In the genomic region with DNA sequence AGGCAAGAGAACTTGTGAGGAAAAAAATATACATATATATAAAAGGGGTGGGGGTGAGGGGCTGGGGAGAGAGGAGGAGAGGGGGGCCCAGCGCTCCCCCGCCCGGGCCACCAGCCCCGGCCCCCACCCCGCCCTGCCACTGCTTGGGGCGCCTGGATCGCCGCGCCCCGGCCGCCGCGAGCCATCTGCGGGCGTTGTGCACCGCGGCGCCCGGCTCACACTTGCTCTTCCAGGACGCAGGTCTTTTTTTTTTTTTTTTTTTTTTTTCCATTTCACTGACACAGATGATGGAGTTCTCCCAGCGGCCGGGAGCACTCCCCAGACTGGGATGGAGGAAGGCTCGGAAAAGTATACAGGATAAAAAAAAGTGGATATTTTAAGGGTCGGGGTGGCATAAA, we compare ENCODE assay signal across 7 mouse cellular contexts. TPM values are rescaled to one million over a fixed set of nuclear protein-coding genes. Genes with fewer than 3 reads are reported as not detected.
DNase-seq lines count a peak whose midpoint lies in the region; ATAC-seq and TF ChIP-seq lines count a peak whose summit lies in the region.

No protein-coding gene starts in this region.

- TF ChIP-seq POLR2A in lung, adult 2 months (IDR thresholded peaks at IDR 0.05; ENCODE audit: borderline replicate concordance, extremely low read depth, low read depth, low read length) = no peak
- TF ChIP-seq POLR2A in small intestine, adult 2 months (IDR thresholded peaks at IDR 0.05; ENCODE audit: low read depth, low read length) = no peak

- no peaks in the 10 kb centered on the region for H3K9me3 ChIP-seq in forebrain, embryonic 13.5 days (replicated peaks)
- H3K9me3 ChIP-seq in limb, embryonic 12.5 days = no peaks in the 10 kb centered on the region

- peak overlapping the region; percentile 89 for H3K27ac ChIP-seq in forebrain, embryonic 13.5 days
- H3K27ac ChIP-seq in limb, embryonic 12.5 days = no peak overlapping the region
- H3K27ac ChIP-seq in small intestine, adult 2 months (ENCODE audit: insufficient read depth, low read depth, low read length) = no peak overlapping the region

- WGBS in lung, adult 2 months = under 1% methylated on average over 24 of the region's 24 CpGs
- under 1% methylated on average over 21 of the region's 24 CpGs for WGBS in forebrain, embryonic 13.5 days
- under 1% methylated on average over 24 of the region's 24 CpGs for WGBS in limb, embryonic 12.5 days
- under 1% methylated on average over 24 of the region's 24 CpGs for WGBS in small intestine, adult 2 months

- peaks cover 11% of the 10 kb centered on the region for H3K4me1 ChIP-seq in lung, adult 2 months (ENCODE audit: control insufficient read depth, insufficient read depth, low read length)
- H3K4me1 ChIP-seq in forebrain, embryonic 13.5 days = peaks cover 68% of the 10 kb centered on the region
- H3K4me1 ChIP-seq in limb, embryonic 12.5 days (replicated peaks) = peaks cover 66% of the 10 kb centered on the region
- peaks cover 10% of the 10 kb centered on the region; the same call in 1 of the 2 replicates for H3K4me1 ChIP-seq in small intestine, adult 2 months (ENCODE audit: control insufficient read depth, insufficient read depth, insufficient read length, low read length)

- peak overlapping the region; percentile 73 for H3K4me3 ChIP-seq in lung, adult 2 months (replicated peaks; ENCODE audit: extremely low read depth, low read depth, low read length)
- peak overlapping the region; percentile 65 for H3K4me3 ChIP-seq in forebrain, embryonic 13.5 days
- H3K4me3 ChIP-seq in limb, embryonic 12.5 days (replicated peaks) = peak overlapping the region; percentile 57
- H3K4me3 ChIP-seq in small intestine, adult 2 months (ENCODE audit: low read depth, low read length) = peak overlapping the region; percentile 68

- H3K9ac ChIP-seq in forebrain, embryonic 13.5 days = peak overlapping the region; percentile 82
- peak overlapping the region; percentile 65 for H3K9ac ChIP-seq in limb, embryonic 12.5 days (replicated peaks)

- ATAC-seq in forebrain, embryonic 13.5 days = peak; percentile 54
- ATAC-seq in limb, embryonic 12.5 days (ENCODE audit: insufficient number of reproducible peaks, insufficient read depth, low FRiP score, low TSS enrichment, low read depth) = peak; percentile 21; the same call in 1 of the 2 replicates

- H3K27me3 ChIP-seq in forebrain, embryonic 13.5 days = peaks cover 71% of the 10 kb centered on the region
- H3K27me3 ChIP-seq in limb, embryonic 12.5 days = peaks cover 88% of the 10 kb centered on the region
- H3K27me3 ChIP-seq in small intestine, adult 2 months (ENCODE audit: control insufficient read depth, insufficient read depth, low read length) = peaks cover 60% of the 10 kb centered on the region

- no peaks in the 10 kb centered on the region for H3K36me3 ChIP-seq in forebrain, embryonic 13.5 days (ENCODE audit: poor library complexity, severe bottlenecking)
- no peaks in the 10 kb centered on the region for H3K36me3 ChIP-seq in limb, embryonic 12.5 days
- H3K36me3 ChIP-seq in small intestine, adult 2 months (ENCODE audit: control insufficient read depth, insufficient read depth, low read length) = no peaks in the 10 kb centered on the region

- peak overlapping the region; percentile 87 for H3K4me2 ChIP-seq in forebrain, embryonic 13.5 days
- peak overlapping the region; percentile 96 for H3K4me2 ChIP-seq in limb, embryonic 12.5 days

- TF ChIP-seq CTCF in lung, adult 2 months (IDR thresholded peaks at IDR 0.05; ENCODE audit: insufficient read depth, low read length) = no peak
- no peak for TF ChIP-seq CTCF in small intestine, adult 2 months (IDR thresholded peaks at IDR 0.05; ENCODE audit: extremely low read depth, insufficient read length, insufficient replicate concordance, low read depth, low read length)

- DNase-seq in lung, adult 2 months = no peak
- DNase-seq in lung, postnatal 10 days = no peak
- no peak for DNase-seq in right cerebral cortex, postnatal 36 days (ENCODE audit: low spot score in 2 of 2)
- DNase-seq in testis, postnatal 10 days (ENCODE audit: low spot score) = no peak

RNA-seq across cellular contexts. Expression of a gene that starts 0.3 kb away (rescaled TPM):
- 0.78 and 1.2 TPM in 2 replicates for polyA plus RNA-seq in lung, adult 2 months (2012; rRNA removed)
- 10.9 and 12.1 TPM in 2 replicates for polyA plus RNA-seq in forebrain, embryonic 13.5 days (2015; fragmentation: Nextera tagmentation; extraction: Ambion mirVana)
- polyA plus RNA-seq in limb, embryonic 12.5 days (2016; fragmentation: Nextera tagmentation; extraction: Ambion mirVana) = 2.7 and 4.7 TPM in 2 replicates
- polyA plus RNA-seq in small intestine, adult 2 months (2012; rRNA removed) = 0.41 and 1.7 TPM in 2 replicates
